Mouse (Mus musculus): ENCODE measurements at regions not wholly inside any gene's neighbourhood (a gene's known extent, or its start where the extent isn't known, plus 50 kb on each side); places are given as distances from the start of the nearest gene placed in this dataset.
"Not testable (repeated sequence)": the region's sequence is repeated elsewhere in the genome, so short reads cannot be mapped to it uniquely, and the experiment has no call there.

DNA sequence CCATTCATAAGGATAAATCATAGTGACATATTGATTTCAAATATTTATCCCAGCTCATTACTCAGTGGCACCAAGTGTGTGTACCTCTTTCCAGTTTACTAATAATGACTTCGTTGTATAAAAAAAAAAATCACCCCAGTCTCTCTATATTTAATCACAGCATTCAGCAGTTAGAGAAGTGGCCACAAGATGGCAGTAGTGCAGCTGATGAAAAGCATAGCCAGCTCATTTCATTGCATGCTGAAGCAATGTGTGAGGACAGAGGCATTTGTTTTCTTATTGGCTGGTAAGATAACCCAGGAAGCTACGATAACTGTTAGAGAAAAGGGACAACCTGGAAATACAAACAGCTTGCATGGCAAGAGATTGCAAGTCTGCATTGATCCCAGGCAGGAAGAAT, 748.5 kb downstream of the Dad1 start:
- peak; percentile 49 for TF ChIP-seq CTCF (IDR thresholded peaks at IDR 0.05; ENCODE audit: low read depth)
- not testable (repeated sequence) for TF ChIP-seq EP300 (IDR thresholded peaks at IDR 0.05; ENCODE audit: low read depth)

Data from heart, postnatal 0 days (tissue).